Mouse (Mus musculus) heart, postnatal 14 days (tissue): Measurements from ENCODE around the gene Agxt. TPM values are rescaled to one million over a fixed set of nuclear protein-coding genes. Genes with fewer than 3 reads are reported as not detected.
A peak's percentile ranks its signal among the peaks of the same experiment; 100 is the strongest.

Source experiments
- DNase-seq, 2 experiments: peaks; one replicate each; pipeline ENCODE4 v3.0.0; 2021 to 2022
- intact Hi-C: fragments of 180-260 bp; cut with DNase I; formaldehyde crosslinking; loops from one replicate; pipeline ENCODE4 v1.15.1; 2025
- total RNA-seq, 2 experiments: library from RNA; stranded (reverse); gene quantifications; 2 replicates each; pipeline ENCODE4 v1.2.3; 2021

Agxt gene
- total RNA-seq, 2 experiments from 2014 or later = not detected

DNA sequence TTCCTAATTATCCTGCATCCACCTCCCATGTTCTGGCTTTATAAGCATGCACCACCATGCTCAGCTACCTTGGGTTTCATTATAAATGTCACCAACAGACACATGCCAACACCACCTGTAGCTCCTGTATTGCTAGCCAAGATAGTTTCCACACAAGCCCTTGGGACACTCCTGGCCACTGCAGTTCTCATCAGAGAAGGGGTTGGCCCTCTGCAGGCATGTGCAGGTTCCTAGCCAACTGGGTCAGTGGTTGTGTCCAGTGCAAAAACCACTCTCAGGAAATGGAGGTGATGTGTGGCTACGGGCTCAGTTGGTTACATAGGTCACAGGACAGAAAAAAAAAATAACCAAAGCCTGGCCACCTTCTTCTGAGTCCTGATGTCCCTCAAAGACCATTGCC, 7.8 kb downstream of the Agxt start:
- DNase-seq = no peak
- intact Hi-C loops = no loop called here

DNA sequence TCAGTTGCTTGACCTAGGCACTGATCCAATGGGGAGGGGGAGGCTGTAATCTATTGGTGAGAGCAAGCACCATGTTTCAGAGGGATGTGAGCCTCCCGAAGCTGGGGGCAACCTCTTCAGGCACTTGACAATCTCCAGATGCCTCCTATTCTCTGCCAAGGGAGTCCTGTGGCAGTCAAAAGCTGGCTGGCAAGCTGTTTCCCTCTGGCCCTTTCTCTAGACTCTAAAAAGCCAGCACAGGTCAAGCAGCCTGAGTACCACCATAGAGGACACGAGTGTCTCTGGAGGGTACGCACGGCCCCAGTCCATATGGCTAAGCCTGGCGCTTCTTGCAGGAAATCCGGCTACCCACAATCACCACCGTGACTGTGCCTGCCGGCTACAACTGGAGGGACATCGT, 9.1 kb downstream of the Agxt start:
- DNase-seq = peak in 1 of 2 experiments; percentile 55
- intact Hi-C loops = no loop called here

DNA sequence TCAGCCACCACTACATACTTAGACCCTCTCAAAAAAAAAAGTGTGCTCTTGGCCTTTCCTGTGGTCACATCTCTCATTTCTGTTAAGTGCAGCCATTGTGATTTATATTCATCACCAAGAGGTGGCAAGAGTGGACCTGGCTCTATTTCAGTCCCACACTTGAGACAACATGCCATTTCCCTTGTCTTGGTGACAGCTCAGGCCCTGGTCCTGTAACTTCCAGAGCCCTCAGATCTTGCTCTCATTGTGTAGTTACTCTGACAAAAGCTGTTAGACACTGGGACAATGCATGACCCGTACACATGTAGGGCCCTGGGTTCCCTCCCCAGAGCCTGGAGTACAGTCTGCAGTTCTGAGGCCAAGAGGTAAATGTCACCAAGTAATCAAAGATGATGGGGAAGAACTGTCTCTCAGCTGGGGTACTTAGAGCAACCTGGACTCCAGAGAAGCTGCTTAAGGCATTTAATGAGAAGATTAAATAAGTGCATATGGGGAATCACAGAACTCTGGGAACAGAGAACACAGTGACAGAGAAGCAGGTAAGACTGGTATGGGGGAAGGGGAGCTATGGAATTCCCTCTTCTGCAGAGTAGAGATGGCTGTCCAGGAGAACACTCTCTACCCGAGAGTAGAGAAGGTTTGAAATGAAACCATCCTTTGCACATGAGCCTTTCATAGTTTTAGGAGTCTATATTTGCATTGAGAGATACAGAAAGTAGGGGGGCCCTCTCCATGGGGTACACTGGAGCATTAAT, 16.0 kb downstream of the Agxt start:
- no peak for DNase-seq
- intact Hi-C loops = no loop called here

DNA sequence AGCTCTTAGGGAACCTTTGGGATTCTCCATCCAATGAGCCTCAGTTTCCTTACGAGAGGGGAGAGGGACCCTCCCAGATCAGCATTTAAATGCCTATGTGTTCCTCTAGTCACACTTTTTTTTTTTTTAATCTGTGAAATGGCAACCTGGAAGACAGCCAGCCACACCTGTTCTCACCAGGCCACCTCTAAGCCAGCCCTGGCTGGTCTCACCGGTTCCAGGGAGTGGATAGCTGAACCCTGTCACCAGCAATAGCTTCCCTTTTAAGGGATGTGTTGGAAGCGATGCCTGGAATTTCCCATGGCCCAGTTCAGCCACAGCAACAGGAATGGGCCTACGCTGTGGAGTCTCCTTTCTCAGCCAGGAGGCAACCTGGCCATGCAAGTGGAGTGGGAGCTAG, 22.5 kb downstream of the Agxt start:
- no peak for DNase-seq
- intact Hi-C loops = no loop called here

DNA sequence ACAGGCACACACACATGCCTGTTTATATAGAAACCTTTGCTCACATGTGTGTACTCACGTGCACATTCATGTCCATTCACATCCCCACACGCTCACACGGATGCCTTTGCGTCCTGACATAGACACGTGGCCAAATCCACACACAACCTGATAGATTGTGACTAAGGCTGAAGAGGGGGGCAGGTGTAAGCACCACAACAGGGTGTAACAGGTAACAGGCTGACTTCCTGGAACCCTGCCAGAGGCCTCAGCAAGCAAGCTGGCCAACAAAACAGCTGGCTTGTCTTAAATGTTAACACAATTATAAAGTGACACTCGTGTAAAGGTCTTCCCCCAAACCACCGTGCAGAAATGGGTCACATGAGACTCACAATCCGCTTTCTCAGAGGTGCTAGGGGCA, 23.9 kb downstream of the Agxt start:
- intact Hi-C loops = no loop called here
- DNase-seq = no peak

DNA sequence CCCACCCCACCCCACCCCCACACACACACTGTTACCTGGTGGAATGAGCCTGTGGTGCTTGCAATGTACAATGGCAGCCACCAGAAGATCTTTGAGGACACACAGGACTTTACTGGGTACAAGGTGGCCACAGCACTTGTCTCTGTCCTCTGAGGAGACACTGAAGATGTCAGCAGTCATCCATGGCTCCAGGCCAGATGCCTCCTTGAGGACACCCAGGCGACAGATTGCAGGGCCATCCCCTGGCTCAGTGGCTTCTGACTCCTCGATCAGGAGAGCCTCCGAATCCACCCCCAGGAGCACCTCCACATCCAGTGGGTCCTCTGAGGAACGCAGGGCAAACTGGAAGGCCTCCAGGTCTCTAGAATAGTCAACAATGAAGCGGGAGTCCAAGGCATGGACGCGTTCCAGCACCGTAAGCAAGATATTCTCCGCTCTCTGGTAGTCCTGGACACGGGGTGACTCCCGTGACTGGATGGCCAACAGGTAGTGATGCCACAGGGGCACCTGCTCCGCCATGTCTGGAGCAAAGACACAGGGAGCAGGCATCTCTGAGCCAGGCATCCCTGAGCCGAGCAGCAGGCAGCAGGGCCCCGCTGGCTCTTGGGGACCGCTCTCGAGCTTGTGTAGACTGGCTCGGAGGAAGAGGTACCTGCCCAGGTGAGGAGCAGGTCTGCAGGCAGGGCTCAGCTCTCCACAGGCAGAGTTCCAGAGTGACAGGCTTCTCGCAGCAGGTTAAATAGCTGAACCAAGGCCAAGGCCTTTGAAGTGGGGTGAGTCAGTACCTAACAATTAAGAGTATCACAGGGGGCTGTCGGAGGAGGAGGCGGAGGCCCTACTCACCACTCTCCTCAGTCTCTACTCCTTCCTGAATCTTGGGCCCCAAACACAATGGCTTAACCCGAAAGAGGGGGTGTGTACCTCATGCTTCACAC, 24.8 kb downstream of the Agxt start:
- intact Hi-C loops = no loop called here

DNA sequence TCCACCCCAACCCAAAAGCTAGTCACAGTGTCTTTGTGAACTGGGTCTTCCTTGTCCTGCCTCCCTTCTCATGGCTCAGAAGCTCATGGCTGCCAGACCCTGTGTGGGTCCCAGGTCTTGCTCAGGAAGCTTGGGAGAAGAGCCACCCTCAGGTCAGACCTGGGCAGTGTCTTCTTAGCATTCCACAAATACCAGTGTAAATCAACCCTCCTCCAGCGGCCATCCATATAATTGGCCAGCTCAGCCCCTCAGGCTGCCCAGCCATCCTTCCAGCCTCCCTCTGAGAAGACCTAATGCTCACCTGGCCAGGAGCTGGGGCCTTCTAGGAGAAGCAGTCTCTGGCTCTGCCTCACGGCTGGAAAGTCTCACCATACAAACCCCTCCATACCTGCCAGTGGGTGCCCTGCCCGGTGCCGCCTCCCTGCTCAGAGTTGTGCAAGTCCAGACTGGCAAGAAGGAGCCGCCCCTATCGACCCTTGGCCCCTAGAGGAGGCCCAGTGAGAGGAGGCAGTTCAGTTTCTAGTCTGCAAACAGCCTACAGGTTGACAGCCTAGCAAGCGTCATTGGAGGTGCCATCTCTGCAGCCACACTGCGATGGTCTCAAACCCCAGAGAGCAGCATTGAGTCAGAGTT, 25.6 kb downstream of the Agxt start, which contains the start of gene 2310007B03Rik:
2310007B03Rik (minus strand) TSS at position 448 of the 633 bp plus-strand sequence.
- no peak for DNase-seq
- intact Hi-C loops = no loop called here

More for the DNA sequence above, 24.8 kb downstream of the Agxt start:
- no peak for DNase-seq

DNA sequence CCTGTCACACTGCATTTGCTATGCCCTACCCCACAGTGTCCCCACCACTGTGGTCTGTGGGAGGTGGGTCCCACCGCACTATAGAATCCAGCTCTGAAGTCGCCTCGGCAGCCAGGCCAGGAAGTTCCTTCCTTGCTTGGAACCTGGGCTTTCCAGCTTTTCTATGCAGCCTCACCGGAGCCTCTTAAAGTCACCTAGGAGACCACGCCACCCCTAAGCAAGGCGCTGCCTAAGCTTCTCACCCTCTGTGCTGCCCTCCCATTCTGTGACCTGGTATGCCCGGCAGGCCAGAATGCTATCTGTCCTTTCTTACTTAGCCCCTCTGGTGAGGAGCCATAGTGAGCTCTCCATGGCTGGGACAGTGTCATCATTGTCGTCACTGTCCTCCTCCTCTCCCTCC, 26.3 kb downstream of the Agxt start:
- intact Hi-C loops = no loop called here
- DNase-seq = no peak

DNA sequence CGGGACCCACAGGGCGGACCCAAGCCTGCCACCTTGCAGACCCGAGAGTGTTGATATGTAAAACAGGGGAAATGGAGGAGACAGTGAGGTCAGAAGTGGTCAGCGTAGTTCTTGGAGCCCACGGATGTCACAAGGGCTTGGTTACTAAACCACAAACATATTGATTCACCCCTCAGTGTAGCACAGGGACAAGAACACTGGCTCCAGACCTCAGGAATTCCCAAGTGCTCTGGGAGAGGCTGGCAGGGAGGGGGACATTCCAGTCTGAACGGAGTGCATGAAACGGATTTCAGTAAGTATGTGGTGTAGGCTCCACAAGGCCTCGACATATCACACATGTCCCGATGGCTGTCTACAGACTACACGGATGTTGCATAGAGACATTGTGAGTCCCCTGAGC, 26.9 kb downstream of the Agxt start:
- intact Hi-C loops = no loop called here

DNA sequence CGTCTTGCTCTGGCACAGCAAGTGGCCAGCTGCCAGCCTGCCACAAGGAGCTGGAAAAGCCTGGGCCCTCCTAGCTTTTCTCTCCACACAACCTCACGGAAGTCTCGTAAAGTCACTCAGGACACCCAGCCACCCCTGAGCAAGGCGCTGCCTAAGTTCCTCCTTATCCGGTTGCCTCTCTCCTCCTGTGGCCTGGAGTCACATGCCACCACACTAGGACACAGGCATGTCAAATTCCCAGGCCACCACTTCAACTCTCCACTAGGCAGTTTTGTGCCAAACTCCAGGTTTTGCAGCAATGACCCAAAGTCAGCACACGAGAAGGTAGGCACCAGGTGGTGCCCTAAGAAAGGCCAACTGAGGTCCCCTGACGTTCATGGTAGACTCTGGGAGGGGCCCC, 27.5 kb downstream of the Agxt start:
- no peak for DNase-seq
- intact Hi-C loops = no loop called here

More for the DNA sequence above, 26.9 kb downstream of the Agxt start:
- no peak for DNase-seq

DNA sequence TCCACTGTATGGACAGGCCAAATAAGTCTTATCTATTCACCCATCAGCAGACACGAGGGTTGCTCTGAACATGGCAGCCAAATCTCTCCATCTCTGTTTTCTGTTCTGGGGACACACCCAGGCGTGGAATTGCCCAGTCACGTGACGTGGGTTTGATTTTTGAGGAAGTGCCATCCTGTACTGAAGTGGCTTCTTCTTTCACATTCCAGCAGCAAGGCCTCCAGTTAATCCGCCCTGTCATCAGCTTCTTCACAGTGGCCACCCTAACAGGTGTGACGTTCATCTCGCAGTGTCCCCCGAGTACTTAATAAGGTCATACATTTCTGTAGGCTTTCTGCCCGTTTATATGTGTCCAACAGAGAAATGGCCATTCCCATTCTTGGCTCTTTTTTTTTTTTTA, 30.4 kb downstream of the Agxt start:
- intact Hi-C loops = no loop called here
- DNase-seq = no peak

DNA sequence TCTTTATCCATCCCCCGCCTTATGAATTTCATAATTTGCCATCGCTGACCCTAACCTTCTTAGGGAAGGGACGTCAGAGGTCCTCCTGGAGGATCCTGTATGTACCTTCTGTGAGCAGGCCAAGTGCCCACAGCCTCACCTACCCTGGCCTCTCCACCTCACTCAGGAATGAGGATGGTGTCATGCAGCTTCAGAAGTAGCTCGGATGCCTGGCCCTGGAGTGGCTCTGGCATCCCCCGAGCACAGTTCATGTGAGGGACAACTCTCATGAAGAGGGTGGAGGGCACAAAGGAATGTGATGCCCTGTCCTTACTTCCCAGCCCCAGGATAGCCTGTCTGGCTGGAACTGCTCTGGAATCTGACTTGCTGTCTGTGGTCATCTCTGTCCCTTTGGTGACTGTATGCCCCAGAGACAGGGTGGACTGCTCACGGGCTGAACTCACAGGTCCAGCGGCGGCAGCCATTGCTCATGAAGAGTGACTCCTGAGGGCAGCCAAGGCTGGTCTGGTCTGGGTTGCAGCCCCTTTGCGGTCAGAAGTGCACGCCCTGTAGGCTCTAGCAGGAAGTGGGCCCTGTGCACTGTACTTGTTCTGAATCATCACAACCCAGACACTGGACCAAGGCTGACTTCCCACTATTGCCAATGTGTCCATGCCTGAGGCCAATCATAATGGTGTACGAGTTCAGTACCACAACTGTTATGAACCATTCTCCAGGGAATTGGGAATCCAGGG, 31.5 kb downstream of the Agxt start:
- no peak for DNase-seq
- intact Hi-C loops = no loop called here

DNA sequence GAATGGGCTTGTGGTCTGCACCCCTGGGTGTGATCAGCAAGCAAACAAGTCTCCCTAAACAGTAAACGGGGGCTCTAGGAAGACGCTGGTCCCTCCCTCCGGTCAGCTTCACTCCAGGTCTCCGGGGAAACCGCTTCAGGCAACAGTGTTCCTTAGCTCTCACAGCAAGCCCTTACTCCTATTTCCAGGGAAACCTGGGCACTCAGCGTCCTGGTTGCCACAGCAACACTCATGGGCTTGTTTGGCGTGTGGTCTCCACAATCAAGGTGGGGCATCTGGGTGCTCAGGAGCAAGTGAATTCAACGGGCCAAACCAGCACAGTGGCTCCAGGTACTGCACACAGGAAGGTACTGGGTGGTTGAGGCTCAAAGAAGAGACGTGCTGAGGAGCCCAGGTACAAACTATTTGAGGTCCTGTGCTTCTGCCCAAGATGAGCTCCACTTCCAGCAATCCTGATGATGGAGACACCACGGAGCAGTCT, 33.3 kb downstream of the Agxt start, which contains the start of gene Crocc2:
Crocc2 (plus strand) TSS at position 431 of the 481 bp plus-strand sequence.
- intact Hi-C loops = no loop called here
- no peak for DNase-seq

DNA sequence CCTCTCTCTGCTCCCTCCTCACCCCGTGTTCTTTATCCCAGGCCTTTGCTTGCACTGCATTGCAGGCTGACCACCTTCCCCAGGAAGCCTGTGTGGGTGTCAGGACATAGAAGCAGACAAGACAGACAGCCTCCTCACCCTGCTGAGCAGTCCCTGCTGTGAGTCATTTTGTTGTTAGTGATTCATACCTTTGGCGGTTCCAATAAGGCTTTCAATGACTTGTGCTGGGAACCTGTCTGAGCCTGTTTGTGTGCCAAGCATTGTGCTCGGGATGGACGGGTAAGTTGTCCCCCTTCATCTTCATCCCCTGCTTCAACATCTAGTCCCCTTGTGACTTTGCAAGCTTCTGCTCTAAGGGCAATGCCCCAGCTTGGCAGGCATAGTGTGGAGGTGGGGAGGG, 38.6 kb downstream of the Agxt start:
- no peak for DNase-seq
- intact Hi-C loops = loop anchor here (2.0 to 5.0 kb wide), 4 partner anchors 63 to 329 kb away; partner anchors contain the start of genes Pask and Ppp1r7

DNA sequence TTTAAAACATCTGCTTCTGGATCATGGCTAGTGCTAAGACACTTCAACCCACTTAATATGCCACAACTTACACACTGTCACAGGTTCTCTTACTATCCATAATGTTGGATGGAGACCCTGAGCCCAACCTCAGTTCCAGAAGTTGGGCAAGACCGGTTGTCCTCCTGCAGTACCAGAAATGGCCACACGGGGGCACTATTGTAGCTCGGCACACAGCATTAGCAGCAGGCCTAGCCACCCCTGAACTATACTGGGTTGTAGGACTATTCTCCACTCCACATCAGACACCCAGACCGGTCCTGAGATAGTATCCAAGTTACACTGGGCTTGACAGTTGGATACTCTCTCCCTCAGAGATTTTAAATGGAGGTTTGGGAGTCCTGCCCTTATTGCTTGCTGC, 39.4 kb downstream of the Agxt start:
- intact Hi-C loops = loop anchor here (2.0 to 5.0 kb wide), 4 partner anchors 62 to 328 kb away; partner anchors contain the start of genes Pask and Ppp1r7
- DNase-seq = peak; percentile 81 to 89

DNA sequence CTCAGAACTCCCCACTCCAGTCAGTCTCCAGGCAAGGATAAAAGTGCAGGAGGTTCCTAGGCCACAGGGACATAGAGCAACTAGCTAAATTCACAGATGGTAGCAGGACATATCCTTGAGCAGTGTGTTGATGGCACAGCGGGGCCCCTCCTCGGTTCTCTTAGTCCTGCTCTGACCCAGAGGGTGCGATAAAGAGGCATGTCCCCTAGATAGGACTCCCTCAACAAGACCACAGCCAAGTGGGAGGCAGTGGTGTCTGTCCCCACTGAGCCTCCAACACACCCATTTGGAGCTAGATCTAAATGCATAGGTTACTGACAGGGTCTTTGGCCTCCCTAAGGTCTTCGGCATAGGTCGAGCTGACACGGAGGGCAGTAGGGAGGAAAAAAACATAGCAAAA, 40.8 kb downstream of the Agxt start:
- intact Hi-C loops = loop anchor here (2.0 to 5.0 kb wide), 3 partner anchors 61 to 167 kb away; partner anchors contain the start of genes Pask and Ppp1r7

DNA sequence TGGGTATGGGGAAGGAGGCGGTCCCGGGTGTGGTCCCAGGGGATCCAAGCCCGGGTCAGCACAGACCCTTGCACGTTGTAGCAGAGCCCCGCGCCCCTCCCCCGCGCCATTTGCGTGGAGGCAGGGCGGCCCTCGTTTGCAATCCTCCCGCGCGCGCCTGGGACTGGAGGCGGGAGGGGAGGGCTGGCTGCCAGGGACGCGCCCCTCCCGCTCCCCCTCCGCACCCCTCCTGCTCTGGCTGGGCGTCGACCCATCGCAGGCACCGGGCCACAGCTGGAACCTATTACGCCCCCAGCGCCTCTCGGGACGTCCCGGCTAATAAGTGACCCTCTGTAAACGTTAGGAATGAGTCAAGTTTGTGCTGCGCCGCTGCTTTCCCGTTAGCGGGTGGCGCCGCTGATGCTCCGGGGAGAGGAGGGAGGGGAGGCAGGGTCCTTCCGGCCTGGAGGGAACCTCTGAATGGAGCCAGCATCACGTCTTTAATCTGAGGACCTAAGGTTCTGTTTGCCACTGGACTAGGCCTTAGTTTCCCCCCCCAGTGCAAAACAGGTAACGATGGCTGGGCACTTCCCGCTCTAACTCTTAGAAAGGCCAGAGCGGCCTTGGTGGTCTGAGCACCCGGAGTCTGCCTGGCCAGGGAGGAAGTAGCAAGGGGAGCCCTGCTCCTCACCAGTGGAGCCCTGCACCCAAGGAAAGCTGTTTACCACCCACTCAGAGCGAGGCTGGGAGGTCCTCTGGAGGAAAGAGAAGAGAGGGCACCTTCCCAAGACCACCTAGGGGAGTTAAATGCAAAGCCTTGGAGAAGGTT, 41.7 kb downstream of the Agxt start:
- intact Hi-C loops = loop anchor here (5.0 kb wide), 1 partner anchor 111 kb away; no protein-coding TSS in a partner anchor
- DNase-seq = peak; percentile 77 to 80

More for the DNA sequence above, 40.8 kb downstream of the Agxt start:
- DNase-seq = no peak

DNA sequence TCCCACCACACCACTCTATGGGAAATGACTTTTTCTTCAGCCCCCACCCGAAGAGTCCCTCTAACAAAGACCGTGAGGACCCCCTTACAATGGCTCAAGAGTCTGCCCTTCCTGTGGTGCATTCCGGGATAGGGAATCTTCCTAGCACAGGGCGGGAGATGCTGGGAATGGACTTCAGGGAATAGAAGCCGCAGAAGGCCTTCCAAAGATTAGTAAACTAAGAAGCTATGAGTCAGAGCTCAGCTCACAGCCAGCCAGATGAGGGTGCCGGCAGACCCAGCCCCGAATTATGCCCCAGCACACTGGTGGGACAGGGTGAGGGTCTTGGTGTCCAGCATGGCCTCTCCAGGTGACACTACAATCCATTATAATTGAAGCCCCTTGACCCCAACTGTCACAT, 47.2 kb downstream of the Agxt start:
- no peak for DNase-seq
- intact Hi-C loops = no loop called here
